Mouse (Mus musculus) c-Kit-positive CD71-positive TER-119-positive erythroid progenitor cells, embryonic 14.5 days (primary cell): ENCODE results near the gene Wnt3.
"Not testable (repeated sequence)": the region's sequence is repeated elsewhere in the genome, so short reads cannot be mapped to it uniquely, and the experiment has no call there.

Experiments used
- DNase-seq: peaks from one replicate; pipeline ENCODE4 v3.0.0-alpha.2; 2013; ENCODE audit warnings: low spot score

Gene Wnt3

GRCm38 (mm10) chr11:103773387-103774227, at the start of gene Wnt3:
TSS of gene Wnt3 (plus strand) at chr11:103774150.
- no peak for DNase-seq

GRCm38 (mm10) chr11:103724331-103724771, 49.6 kb upstream of the Wnt3 start:
- DNase-seq = no peak

GRCm38 (mm10) chr11:103729282-103729985, 44.5 kb upstream of the Wnt3 start:
- DNase-seq = no peak

- DNase-seq = no peak
Observed at GRCm38 (mm10) chr11:103731594-103731993, 42.4 kb upstream of the Wnt3 start.

- no peak for DNase-seq
Observed at GRCm38 (mm10) chr11:103732306-103732705, 41.6 kb upstream of the Wnt3 start.

GRCm38 (mm10) chr11:103733069-103733468, 40.9 kb upstream of the Wnt3 start:
- DNase-seq = no peak

GRCm38 (mm10) chr11:103733961-103734360, 40.0 kb upstream of the Wnt3 start:
- DNase-seq = no peak

GRCm38 (mm10) chr11:103734411-103735045, 39.4 kb upstream of the Wnt3 start:
- DNase-seq = no peak

GRCm38 (mm10) chr11:103735046-103735781, 38.7 kb upstream of the Wnt3 start:
- no peak for DNase-seq

- DNase-seq = no peak
Observed at GRCm38 (mm10) chr11:103749306-103750089, 24.5 kb upstream of the Wnt3 start, which contains the start of gene Wnt9b. TSS of gene Wnt9b (minus strand) at chr11:103749821.

- DNase-seq = no peak
Observed at GRCm38 (mm10) chr11:103750612-103751011, 23.3 kb upstream of the Wnt3 start.

- DNase-seq = peak; percentile 6
Observed at GRCm38 (mm10) chr11:103758054-103758453, 15.9 kb upstream of the Wnt3 start.

GRCm38 (mm10) chr11:103758706-103759105, 15.2 kb upstream of the Wnt3 start:
- DNase-seq = peak; percentile 42

GRCm38 (mm10) chr11:103760101-103760500, 13.8 kb upstream of the Wnt3 start:
- DNase-seq = no peak

GRCm38 (mm10) chr11:103760891-103761290, 13.1 kb upstream of the Wnt3 start:
- not testable (repeated sequence) for DNase-seq

- peak; percentile 51 for DNase-seq
Observed at GRCm38 (mm10) chr11:103763410-103764163, 10.4 kb upstream of the Wnt3 start.

- no peak for DNase-seq
Observed at GRCm38 (mm10) chr11:103764601-103765000, 9.3 kb upstream of the Wnt3 start.

- DNase-seq = no peak
Observed at GRCm38 (mm10) chr11:103765556-103766011, 8.4 kb upstream of the Wnt3 start.

- DNase-seq = no peak
Observed at GRCm38 (mm10) chr11:103771160-103771817, 2.7 kb upstream of the Wnt3 start.
